Mouse (Mus musculus) forebrain, embryonic 15.5 days (tissue): ENCODE measurements around the gene Pigb. TPM values are rescaled to one million over a fixed set of nuclear protein-coding genes. Genes with fewer than 3 reads are reported as not detected.

Source experiments
- ATAC-seq: fragments of 200-750 bp; cut with Nextera tagmentation; replicated peaks from 2 replicates; pipeline ENCODE4 v1.8.0; 2017; ENCODE audit warnings: mild to moderate bottlenecking, moderate TSS enrichment, moderate library complexity
- H3K27ac ChIP-seq: fragments of 300-500 bp; sonication (generic); replicated peaks from 2 replicates; pipeline ENCODE4 v1.5.1; 2015; ENCODE audit warnings: mild to moderate bottlenecking, inconsistent platforms
- H3K27me3 ChIP-seq: fragments of 300-500 bp; sonication (generic); 2 replicates; pipeline ENCODE4 v1.6.1; 2015; ENCODE audit warnings: inconsistent platforms
- H3K36me3 ChIP-seq: fragments of 300-500 bp; sonication (generic); 2 replicates; pipeline ENCODE4 v1.6.1; 2015; ENCODE audit warnings: mild to moderate bottlenecking, inconsistent platforms
- H3K4me1 ChIP-seq: fragments of 300-500 bp; sonication (generic); 2 replicates; pipeline ENCODE4 v1.6.1; 2015; ENCODE audit warnings: inconsistent platforms
- H3K4me2 ChIP-seq: fragments of 300-500 bp; sonication (generic); replicated peaks from 2 replicates; pipeline ENCODE4 v1.6.1; 2015; ENCODE audit warnings: mild to moderate bottlenecking, inconsistent platforms
- H3K4me3 ChIP-seq: fragments of 300-500 bp; sonication (generic); 2 replicates; pipeline ENCODE4 v1.5.1; 2015; ENCODE audit warnings: mild to moderate bottlenecking, inconsistent platforms
- H3K9ac ChIP-seq: fragments of 300-500 bp; sonication (generic); replicated peaks from 2 replicates; pipeline ENCODE4 v1.6.1; 2015; ENCODE audit warnings: mild to moderate bottlenecking, inconsistent platforms
- H3K9me3 ChIP-seq: fragments of 300-500 bp; sonication (generic); 2 replicates; pipeline ENCODE4 v1.6.1; 2016; ENCODE audit warnings: inconsistent platforms
- WGBS: fragments of 180-500 bp; shearing (Covaris S2); methylation state at CpG from one replicate; pipeline ENCODE4 v1.1.7; 2015; ENCODE audit warnings: mixed read lengths; 5-methylcytosine and 5-hydroxymethylcytosine counted together
- polyA plus RNA-seq: library from polyadenylated mRNA; unstranded; fragments of >200 nt; fragmentation: Nextera tagmentation; extraction: Ambion mirVana; gene quantifications from 2 replicates; pipeline ENCODE4 v1.2.1, GENCODE M21; 2015

Pigb gene
- polyA plus RNA-seq, 1 experiment from 2014 or later, result 12.7 TPM

DNA sequence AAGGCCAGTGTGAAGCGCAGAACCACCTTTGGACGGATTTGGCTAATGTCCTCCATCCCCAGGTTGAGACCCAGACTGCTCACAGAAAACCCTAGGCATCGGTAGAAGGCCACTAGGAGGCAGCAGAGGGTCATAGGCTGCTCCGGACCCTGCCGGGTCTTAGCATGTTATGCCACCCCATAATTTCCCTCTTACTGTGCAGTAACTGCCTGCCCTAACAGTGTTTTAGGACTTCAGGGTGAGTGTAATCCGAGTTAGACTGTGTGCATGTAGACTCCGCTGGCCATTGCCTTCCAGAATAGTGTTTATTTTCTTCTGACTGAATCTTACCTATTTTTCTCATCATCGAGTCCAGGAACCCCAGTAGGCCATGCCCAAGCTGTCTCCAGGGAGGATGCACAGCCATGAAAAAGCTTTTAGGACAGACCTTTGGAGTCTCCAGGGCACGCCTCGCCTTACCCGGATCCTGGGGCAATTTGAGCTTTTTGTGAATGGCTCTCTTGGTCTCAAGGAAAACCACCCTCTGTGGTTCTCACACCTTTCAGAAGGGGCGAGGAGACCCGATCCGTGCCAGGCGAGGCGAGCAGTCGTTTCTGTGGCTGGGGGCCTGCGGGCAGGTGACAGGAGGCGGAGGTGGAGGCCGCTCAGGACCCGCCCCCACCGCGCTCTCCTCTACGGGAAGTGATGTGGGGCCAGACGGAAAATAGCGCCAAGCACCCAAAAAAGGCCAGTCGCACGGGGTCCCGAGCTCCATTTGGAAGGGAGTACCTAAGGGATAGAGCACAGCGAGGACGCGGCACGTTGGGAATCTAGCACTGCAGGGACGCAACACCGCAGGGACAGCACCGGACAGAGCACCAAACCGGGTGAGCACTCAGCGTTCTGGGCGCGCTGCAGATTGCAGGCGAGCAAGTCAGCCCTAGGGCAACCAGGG, 4.2 kb upstream of the Pigb start, which contains the start of gene Rab27a:
Gene Rab27a, plus strand, starts transcription at position 709 of the 934 bp plus-strand sequence.
- Histone ChIP-seq H3K4me3 (peak within 1 kb of the TSS; percentile 40), H3K9me3 (no peaks in the 10 kb centered on the region), H3K4me2 (peak within 1 kb of the TSS; percentile 86), H3K4me1 (peaks cover 20% of the 10 kb centered on the region), H3K36me3 (no peaks in the 10 kb centered on the region), H3K9ac (peak within 1 kb of the TSS; percentile 53), H3K27me3 (no peaks in the 10 kb centered on the region), H3K27ac (no peak within 1 kb of the TSS)
- ATAC-seq, result peak; percentile 67
- 2% methylated on average over 41 of the region's 41 CpGs for WGBS

DNA sequence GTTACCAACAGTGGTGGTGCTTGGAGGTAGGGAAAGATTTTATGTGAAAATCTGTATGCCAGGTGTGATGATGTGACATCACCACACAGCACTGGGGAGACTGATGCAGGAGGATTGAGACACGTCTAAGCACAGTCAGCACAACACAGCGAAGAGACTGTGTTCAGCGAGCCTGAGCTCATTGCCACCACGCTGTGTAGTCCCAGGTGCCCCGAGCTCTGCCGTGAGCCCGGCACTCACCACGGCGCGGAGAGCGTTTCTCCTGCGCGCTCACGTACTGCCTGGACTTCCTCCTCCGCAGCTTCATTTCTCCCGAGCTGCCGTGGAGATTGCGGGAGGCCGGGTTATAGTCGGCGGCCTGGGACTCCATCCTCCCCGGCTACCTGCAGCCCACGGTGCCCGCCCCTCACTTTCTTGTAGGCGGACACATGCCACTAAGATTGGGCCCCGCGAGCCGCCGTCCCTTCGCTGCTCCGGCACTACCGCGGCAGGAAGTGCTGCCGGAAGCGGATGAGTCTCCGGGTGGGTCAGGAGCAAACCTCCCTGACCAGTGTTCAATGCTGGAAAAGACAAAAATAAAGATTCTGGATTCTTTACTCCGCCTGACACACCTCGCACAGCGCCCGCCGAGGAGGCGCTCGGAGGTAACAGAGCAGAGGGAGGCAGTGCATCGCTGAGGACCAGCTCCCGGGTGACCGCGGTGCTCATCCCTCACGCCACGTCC, 794 bp downstream of the Pigb start:
- peaks cover 4% of the 10 kb centered on the region; the same call in 1 of the 2 replicates for H3K36me3 ChIP-seq
- H3K4me3 ChIP-seq, result peak overlapping the region; percentile 75
- peak overlapping the region; percentile 81 for H3K9ac ChIP-seq
- WGBS, result under 1% methylated on average over 49 of the region's 49 CpGs
- peak overlapping the region; percentile 86 for H3K27ac ChIP-seq
- H3K9me3 ChIP-seq, result no peaks in the 10 kb centered on the region
- peaks cover 17% of the 10 kb centered on the region for H3K4me1 ChIP-seq
- peak; percentile 93 for ATAC-seq
- H3K4me2 ChIP-seq, result peak overlapping the region; percentile 75
- H3K27me3 ChIP-seq, result no peaks in the 10 kb centered on the region

DNA sequence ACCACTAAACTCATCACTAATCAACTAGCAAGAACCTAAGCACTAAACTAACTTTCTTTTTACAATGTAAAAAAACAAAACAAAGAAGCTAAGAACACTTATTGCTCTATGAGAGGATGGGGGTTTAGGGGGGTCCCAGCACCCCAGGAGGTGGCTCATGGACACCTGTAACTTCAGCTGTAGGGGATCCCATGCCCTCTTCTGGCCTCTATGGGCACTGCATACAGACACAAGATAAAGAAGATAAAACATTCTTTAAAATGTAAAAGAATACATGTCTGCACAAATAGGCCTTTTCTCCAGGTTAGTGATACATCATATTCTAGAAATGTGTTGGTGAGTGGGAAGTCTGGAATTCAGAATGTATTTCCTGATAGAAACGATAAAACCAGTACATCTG, 6.8 kb downstream of the Pigb start:
- no peak for ATAC-seq
- Histone ChIP-seq H3K4me3 (no peak overlapping the region), H3K4me2 (no peak overlapping the region), H3K9ac (no peak overlapping the region), H3K27ac (no peak overlapping the region), H3K36me3 (peaks cover 37% of the 10 kb centered on the region), H3K9me3 (no peaks in the 10 kb centered on the region), H3K27me3 (no peaks in the 10 kb centered on the region), H3K4me1 (no peaks in the 10 kb centered on the region; the same call in 1 of the 2 replicates)
- WGBS, result 98% methylated on average over 1 of the region's 1 CpGs

DNA sequence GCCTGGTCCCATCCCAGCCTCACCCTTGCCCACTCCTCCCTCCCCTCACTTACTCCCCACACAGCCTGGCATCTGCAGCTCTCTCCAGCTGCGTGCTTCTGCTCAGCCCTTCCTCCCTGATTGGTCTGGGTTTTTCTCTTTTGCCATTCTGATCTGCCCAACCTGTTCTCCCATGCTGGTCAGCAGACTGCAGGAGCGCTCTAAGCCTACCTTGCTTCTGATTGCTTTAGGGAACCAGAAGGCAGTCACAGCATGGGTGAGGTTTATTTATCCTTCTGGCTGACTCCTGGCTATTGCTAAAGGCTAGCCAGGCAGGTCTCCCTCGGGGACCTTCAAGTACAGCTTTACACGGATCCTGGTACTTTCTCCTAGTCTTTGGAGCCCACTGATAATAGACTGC, 8.8 kb downstream of the Pigb start:
- Histone ChIP-seq H3K9ac (no peak overlapping the region), H3K9me3 (no peaks in the 10 kb centered on the region), H3K27me3 (no peaks in the 10 kb centered on the region), H3K27ac (no peak overlapping the region), H3K4me1 (peaks cover 2% of the 10 kb centered on the region; the same call in 1 of the 2 replicates), H3K4me3 (no peak overlapping the region), H3K4me2 (no peak overlapping the region), H3K36me3 (peaks cover 37% of the 10 kb centered on the region)
- WGBS, result 87% methylated on average over 4 of the region's 4 CpGs
- no peak for ATAC-seq

DNA sequence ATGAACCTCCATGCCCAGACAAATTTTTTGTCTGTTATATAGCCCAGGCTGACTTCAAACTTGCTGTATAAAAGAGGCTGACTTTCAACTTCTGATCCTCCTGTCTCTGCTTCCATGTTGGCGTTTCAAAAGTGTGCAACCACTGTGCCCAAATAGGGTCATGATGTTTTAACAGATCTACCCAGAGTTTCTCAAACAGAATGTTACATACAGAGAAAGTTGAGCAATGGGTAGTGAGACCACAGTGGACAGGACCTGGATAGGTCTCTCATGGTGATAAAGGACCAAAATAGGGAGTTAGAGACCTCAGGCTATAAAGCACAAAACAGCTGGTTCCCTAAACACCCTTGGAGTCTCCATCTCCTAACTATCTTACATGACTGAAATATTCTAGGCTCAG, 9.7 kb downstream of the Pigb start:
- peaks cover 32% of the 10 kb centered on the region for H3K36me3 ChIP-seq
- no peaks in the 10 kb centered on the region for H3K27me3 ChIP-seq
- no peak overlapping the region for H3K27ac ChIP-seq
- ATAC-seq, result no peak
- WGBS, result 86% methylated on average over 1 of the region's 1 CpGs
- no peak overlapping the region for H3K4me3 ChIP-seq
- peaks cover 11% of the 10 kb centered on the region for H3K4me1 ChIP-seq
- H3K9ac ChIP-seq, result no peak overlapping the region
- no peak overlapping the region for H3K4me2 ChIP-seq
- no peaks in the 10 kb centered on the region for H3K9me3 ChIP-seq

DNA sequence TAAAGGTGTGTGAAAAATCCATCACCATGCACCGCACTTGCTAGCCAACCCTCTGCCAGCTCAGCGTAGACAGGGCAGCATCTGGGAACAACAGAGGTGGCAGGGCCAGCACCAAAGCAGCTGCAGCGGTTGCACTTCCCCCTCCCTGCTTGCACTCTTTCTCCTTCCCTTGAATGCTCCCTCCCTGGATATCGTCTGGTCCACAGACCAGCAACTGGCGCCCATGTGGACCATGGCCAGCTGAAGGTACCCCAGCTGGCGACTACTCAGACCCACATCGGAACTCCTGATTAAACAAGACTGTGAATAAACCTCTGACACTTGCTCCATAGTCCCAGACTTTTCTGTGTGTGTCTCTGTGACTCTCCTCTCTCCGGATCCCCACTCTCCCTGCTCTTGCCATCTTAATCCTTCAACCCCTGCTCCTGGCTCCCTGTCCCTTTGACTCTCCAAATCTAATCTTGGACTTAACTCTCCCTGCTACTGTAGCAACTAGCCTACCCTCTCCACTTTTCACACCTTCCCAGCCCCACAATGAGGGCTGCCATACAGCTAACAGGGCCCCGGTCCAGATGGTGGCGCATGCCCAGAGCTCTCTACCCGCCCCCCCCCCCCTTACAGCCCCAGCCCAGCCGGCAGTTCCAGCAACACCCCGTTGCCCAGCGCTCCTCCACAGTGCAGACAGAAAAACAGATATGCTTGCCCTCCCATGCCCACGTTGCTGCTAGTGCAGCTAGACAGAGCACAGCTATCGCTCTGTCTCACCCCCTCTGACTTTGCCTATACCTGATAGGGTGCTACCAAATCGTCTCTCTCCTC, 14.2 kb downstream of the Pigb start:
- 17% methylated on average over 16 of the region's 17 CpGs for WGBS
- peak; percentile 92 for ATAC-seq
- no peaks in the 10 kb centered on the region for H3K27me3 ChIP-seq
- no peak overlapping the region for H3K9ac ChIP-seq
- peaks cover 21% of the 10 kb centered on the region for H3K36me3 ChIP-seq
- H3K4me3 ChIP-seq, result no peak overlapping the region
- H3K9me3 ChIP-seq, result no peaks in the 10 kb centered on the region
- peak overlapping the region; percentile 65 for H3K27ac ChIP-seq
- H3K4me2 ChIP-seq, result peak overlapping the region; percentile 27
- peaks cover 12% of the 10 kb centered on the region for H3K4me1 ChIP-seq

DNA sequence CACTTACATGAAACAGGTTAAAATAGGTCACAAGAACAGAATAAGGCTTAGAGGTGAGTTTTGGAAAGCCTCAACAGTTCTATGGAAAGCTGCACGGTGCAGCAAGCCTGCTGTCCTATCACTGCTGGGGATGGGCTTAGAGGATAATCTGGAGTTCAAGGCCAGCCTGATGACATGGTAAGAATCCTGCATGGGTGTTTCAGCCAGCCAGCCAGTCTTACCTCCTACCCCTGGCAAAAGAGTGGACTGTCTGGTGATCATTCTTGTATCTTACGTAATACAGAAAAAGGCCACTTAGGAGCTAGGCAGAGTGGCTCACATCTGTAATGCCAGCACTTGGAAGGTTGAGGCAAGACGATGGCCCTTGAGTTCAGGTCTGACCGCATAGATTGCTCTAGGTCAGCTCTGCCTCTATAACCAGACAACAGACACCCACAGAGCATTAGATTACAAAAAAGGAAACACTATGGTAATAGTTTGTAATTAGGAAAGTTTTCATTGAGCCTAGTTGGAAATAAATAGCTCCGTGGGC, 19.5 kb downstream of the Pigb start:
- H3K9ac ChIP-seq, result no peak overlapping the region
- H3K4me3 ChIP-seq, result no peak overlapping the region
- ATAC-seq, result no peak
- 92% methylated on average over 5 of the region's 5 CpGs for WGBS
- H3K9me3 ChIP-seq, result no peaks in the 10 kb centered on the region
- peaks cover 46% of the 10 kb centered on the region for H3K36me3 ChIP-seq
- H3K4me2 ChIP-seq, result no peak overlapping the region
- H3K27me3 ChIP-seq, result no peaks in the 10 kb centered on the region
- peaks cover 2% of the 10 kb centered on the region; the same call in 1 of the 2 replicates for H3K4me1 ChIP-seq
- no peak overlapping the region for H3K27ac ChIP-seq

DNA sequence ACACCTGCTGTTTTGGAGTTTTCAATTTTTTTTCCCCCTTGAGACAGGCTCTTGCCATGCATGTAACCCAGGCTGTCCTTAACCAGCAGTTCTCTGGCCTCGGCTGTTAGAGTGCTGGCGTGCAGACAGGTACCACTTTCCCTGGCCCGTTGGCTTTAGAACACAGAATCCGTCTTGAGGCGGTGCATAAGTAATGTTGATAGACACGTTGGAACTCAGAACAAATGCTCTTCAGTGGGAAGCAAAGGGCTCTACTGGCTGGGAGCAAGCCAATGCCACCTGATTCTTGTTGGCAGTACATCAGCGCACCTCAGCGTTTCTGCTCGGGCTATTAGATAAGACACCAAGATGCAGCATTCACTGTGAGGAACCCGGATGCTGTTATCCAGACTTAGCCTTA, 20.3 kb downstream of the Pigb start:
- peaks cover 52% of the 10 kb centered on the region for H3K36me3 ChIP-seq
- H3K27ac ChIP-seq, result no peak overlapping the region
- H3K27me3 ChIP-seq, result no peaks in the 10 kb centered on the region
- H3K4me1 ChIP-seq, result no peaks in the 10 kb centered on the region
- no peak overlapping the region for H3K9ac ChIP-seq
- no peak overlapping the region for H3K4me2 ChIP-seq
- WGBS, result 90% methylated on average over 10 of the region's 10 CpGs
- no peaks in the 10 kb centered on the region for H3K9me3 ChIP-seq
- no peak for ATAC-seq
- H3K4me3 ChIP-seq, result no peak overlapping the region

DNA sequence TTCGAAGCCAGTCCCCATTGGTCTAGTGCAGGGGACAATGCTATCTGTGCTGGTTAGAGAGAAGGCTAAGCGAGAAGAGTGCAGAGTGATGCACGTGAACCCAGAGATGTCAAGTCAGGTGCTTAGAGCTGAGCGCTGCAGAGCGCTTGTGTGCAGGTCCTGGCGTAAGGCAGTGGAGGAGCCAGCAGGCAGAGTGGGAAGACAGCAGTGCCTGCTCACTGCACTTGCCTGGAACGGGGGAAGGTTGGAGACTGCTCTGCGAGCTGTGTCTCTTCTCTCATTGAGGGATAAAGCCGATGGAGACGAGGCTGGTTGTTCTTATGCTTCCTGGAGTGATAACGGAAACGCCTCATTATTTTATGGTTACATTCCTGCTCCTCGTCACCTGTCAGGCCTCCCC, 25.5 kb downstream of the Pigb start:
- H3K27ac ChIP-seq, result no peak overlapping the region
- 90% methylated on average over 13 of the region's 13 CpGs for WGBS
- H3K27me3 ChIP-seq, result no peaks in the 10 kb centered on the region
- H3K4me3 ChIP-seq, result no peak overlapping the region
- H3K4me1 ChIP-seq, result no peaks in the 10 kb centered on the region
- no peak overlapping the region for H3K4me2 ChIP-seq
- no peaks in the 10 kb centered on the region for H3K9me3 ChIP-seq
- no peak overlapping the region for H3K9ac ChIP-seq
- peaks cover 77% of the 10 kb centered on the region for H3K36me3 ChIP-seq
- no peak for ATAC-seq

DNA sequence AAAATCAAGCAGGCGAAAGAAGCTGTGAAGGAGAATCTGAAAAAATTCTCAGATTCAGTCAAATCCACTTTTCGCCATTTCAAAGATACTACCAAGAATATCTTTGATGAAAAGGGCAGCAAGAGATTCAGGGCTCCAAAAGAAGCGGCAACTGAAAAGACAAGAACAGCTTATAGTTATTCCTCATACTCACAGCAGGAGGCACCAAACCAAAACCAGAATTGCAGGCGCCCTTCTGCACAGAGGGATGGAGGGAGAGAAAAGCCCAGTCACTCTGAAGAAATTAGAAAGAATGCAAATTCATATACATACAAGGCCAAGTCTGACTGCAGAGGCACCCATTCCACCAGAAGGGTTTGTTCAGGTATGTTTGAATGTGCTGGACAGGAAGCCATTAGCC, 27.5 kb downstream of the Pigb start:
- Histone ChIP-seq H3K9ac (no peak overlapping the region), H3K4me1 (no peaks in the 10 kb centered on the region), H3K4me2 (no peak overlapping the region), H3K27ac (no peak overlapping the region), H3K9me3 (no peaks in the 10 kb centered on the region), H3K27me3 (no peaks in the 10 kb centered on the region), H3K4me3 (no peak overlapping the region), H3K36me3 (peaks cover 84% of the 10 kb centered on the region)
- WGBS, result 87% methylated on average over 4 of the region's 4 CpGs
- ATAC-seq, result no peak

DNA sequence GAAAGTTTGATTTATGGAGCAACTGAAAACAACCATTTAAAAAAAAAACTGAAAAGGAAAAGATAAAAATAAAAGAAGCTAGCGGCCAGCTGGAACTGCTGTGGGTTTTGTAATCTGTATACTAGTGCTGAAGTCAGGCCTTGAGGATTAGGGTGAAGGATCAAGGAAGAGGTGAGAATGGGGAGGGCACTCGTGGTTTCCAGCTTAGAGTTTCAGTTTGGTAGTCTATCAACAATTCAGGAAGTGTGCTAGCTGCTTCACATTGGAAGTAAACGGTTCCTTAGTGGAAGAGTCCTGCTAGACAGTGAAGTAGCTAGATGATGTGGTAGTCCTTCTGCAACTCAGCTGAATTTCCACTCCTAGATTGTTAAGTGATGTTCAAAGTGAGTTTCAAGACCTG, 31.8 kb downstream of the Pigb start:
- H3K27ac ChIP-seq, result no peak overlapping the region
- no peaks in the 10 kb centered on the region for H3K4me1 ChIP-seq
- H3K4me3 ChIP-seq, result no peak overlapping the region
- no peak overlapping the region for H3K9ac ChIP-seq
- no peaks in the 10 kb centered on the region for H3K9me3 ChIP-seq
- no peak overlapping the region for H3K4me2 ChIP-seq
- H3K27me3 ChIP-seq, result no peaks in the 10 kb centered on the region
- peaks cover 77% of the 10 kb centered on the region for H3K36me3 ChIP-seq
- 75% methylated on average over 3 of the region's 3 CpGs for WGBS
- no peak for ATAC-seq
